Mouse (Mus musculus) olfactory bulb, adult 2 months (tissue): ENCODE results near the gene Rap1gap.

Experiments used
- CTCF ChIP-seq: fragments of 200-500 bp; IDR thresholded peaks from 2 replicates; pipeline ENCODE4 v1.5.1; 2012; ENCODE audit warnings: low read depth, mild to moderate bottlenecking, low read length, moderate library complexity; ENCODE audit not compliant: insufficient read depth
- POLR2A ChIP-seq: fragments of 200-500 bp; IDR thresholded peaks from 2 replicates; pipeline ENCODE4 v1.6.1; 2012; ENCODE audit warnings: mild to moderate bottlenecking, low read depth, low read length, moderate library complexity; ENCODE audit not compliant: insufficient read depth

- TF ChIP-seq CTCF (no peak), POLR2A (no peak)
Observed at GRCm38 (mm10) chr4:137628400-137628799, 36.1 kb upstream of the Rap1gap start.
